Mouse (Mus musculus) WW6 (cell line): ENCODE data around the gene Crebl2.

Experiments used
- DNase-seq: peaks from one replicate; pipeline ENCODE4 v3.0.0-alpha.2; 2013; ENCODE audit warnings: low read depth, low spot score

The Crebl2 gene

DNA sequence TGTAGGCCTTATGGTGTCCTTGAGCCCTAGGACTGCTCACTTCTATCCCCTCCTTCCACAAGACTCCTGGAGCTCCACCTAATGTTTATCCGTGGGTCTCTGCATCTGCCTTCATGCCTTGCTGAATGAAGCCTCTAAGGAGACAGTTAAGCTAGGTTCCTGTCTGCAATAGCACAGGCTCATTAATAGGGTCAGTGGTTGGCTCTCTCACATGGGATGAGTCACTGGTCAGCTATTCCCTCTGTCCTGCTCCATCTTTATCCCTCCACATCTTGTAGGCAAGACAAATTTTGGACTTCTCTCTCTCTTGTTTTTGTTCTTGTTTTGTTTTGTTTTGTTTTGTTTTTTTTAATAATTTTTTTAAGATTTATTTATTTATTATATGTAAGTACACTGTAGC, 75.9 kb downstream of the Crebl2 start:
- no peak for DNase-seq
